Comparison of ENCODE assay signal across 21 mouse cellular contexts in the genomic region with DNA sequence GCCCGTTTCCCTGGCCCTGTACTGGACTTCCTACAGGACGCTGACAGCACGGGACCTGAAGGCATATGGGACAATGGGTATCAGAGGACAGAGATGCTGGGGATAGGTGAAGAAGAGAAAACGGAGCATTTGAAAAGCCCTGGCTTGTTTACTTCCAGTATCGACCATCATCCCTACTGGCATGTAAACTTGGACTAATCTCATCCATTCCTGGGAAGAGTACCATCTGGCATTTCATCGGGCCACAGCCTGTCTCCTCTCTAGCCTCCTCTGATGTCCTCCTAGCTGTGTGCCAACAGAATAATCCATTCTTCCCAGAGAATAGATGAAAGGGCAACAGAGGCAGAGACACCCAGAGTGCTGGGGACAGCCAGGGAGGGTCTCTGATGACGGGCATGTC. TPM values are rescaled to one million over a fixed set of nuclear protein-coding genes. Genes with fewer than 3 reads are reported as not detected.
DNase-seq lines count a peak whose midpoint lies in the region; ATAC-seq and TF ChIP-seq lines count a peak whose summit lies in the region.
"Had no signal": no experiment of that assay in that cellular context is flagged by ENCODE, and none has a peak within 500 bp of the region (broad histone marks: within the 10 kb centered on the region; RNA-seq: fewer than 3 reads in every experiment).

No protein-coding gene starts in this region.

- TF ChIP-seq EP300 in liver, postnatal 0 days (IDR thresholded peaks at IDR 0.05; ENCODE audit: low read depth) = no peak

- no peak for TF ChIP-seq POLR2A in liver, adult 2 months (IDR thresholded peaks at IDR 0.05; ENCODE audit: extremely low read depth, insufficient read depth, low read length)
- 0 out of 2 replicates have a peak, but pooled peaks have one; percentile 21 for TF ChIP-seq POLR2A in cerebellum, adult 2 months (IDR thresholded peaks at IDR 0.05; ENCODE audit: borderline replicate concordance, insufficient read depth, low read length)

- H3K9me3 ChIP-seq in forebrain, embryonic 10.5 days = no peaks in the 10 kb centered on the region
- H3K9me3 ChIP-seq in forebrain, embryonic 13.5 days (replicated peaks) = no peaks in the 10 kb centered on the region
- H3K9me3 ChIP-seq in liver, postnatal 0 days (ENCODE audit: low read length) = no peaks in the 10 kb centered on the region
- H3K9me3 ChIP-seq in hindbrain, embryonic 15.5 days = no peaks in the 10 kb centered on the region
- H3K9me3 ChIP-seq: heart, embryonic 12.5 days; liver, embryonic 15.5 days; midbrain, embryonic 12.5 days; neural tube, embryonic 15.5 days had no signal

- H3K4me3 ChIP-seq in forebrain, embryonic 10.5 days = no peak overlapping the region
- no peak overlapping the region for H3K4me3 ChIP-seq in forebrain, embryonic 13.5 days
- no peak overlapping the region for H3K4me3 ChIP-seq in liver, adult 2 months (ENCODE audit: insufficient read depth, low read depth, low read length)
- no peak overlapping the region for H3K4me3 ChIP-seq in liver, postnatal 0 days (ENCODE audit: low read depth, low read length)
- H3K4me3 ChIP-seq in cerebellum, adult 2 months (replicated peaks; ENCODE audit: insufficient read depth, low read depth, low read length) = no peak overlapping the region
- no peak overlapping the region for H3K4me3 ChIP-seq in hindbrain, embryonic 15.5 days
- H3K4me3 ChIP-seq: heart, embryonic 12.5 days; layer of hippocampus, adult 2 months; liver, embryonic 15.5 days; midbrain, embryonic 12.5 days; myocyte; neural tube, embryonic 15.5 days had no signal

- H3K79me2 ChIP-seq in liver, adult 2 months (ENCODE audit: control insufficient read depth, insufficient read depth, low read length) = no peaks in the 10 kb centered on the region

- H3K27ac ChIP-seq in forebrain, embryonic 10.5 days = peak overlapping the region; percentile 51
- H3K27ac ChIP-seq in forebrain, embryonic 13.5 days = no peak overlapping the region
- no peak overlapping the region for H3K27ac ChIP-seq in liver, adult 2 months (replicated peaks; ENCODE audit: insufficient read depth, low read depth, low read length)
- H3K27ac ChIP-seq in liver, postnatal 0 days (ENCODE audit: low read depth) = no peak overlapping the region
- peak overlapping the region; percentile 88 for H3K27ac ChIP-seq in cerebellum, adult 2 months (ENCODE audit: insufficient read depth, low read length)
- peak overlapping the region; percentile 43; the same call in 1 of the 2 replicates for H3K27ac ChIP-seq in hindbrain, embryonic 15.5 days (replicated peaks)
- H3K27ac ChIP-seq: layer of hippocampus, adult 2 months; liver, embryonic 15.5 days; midbrain, embryonic 12.5 days had no signal

- TF ChIP-seq CTCF in liver, adult 2 months (IDR thresholded peaks at IDR 0.05; ENCODE audit: low read depth, low read length) = no peak
- no peak for TF ChIP-seq CTCF in liver, postnatal 0 days (IDR thresholded peaks at IDR 0.05; ENCODE audit: low read depth)
- TF ChIP-seq CTCF in cerebellum, adult 2 months (IDR thresholded peaks at IDR 0.05; ENCODE audit: borderline replicate concordance, insufficient read depth, low read depth, low read length) = no peak

- peaks cover 58% of the 10 kb centered on the region for H3K4me1 ChIP-seq in forebrain, embryonic 10.5 days
- H3K4me1 ChIP-seq in forebrain, embryonic 13.5 days = peaks cover 72% of the 10 kb centered on the region
- H3K4me1 ChIP-seq in liver, adult 2 months (ENCODE audit: control insufficient read depth, insufficient read depth, low read length) = peaks cover 23% of the 10 kb centered on the region
- H3K4me1 ChIP-seq in liver, postnatal 0 days (ENCODE audit: insufficient read depth) = peaks cover 30% of the 10 kb centered on the region
- peaks cover 44% of the 10 kb centered on the region for H3K4me1 ChIP-seq in cerebellum, adult 2 months (ENCODE audit: control insufficient read depth, insufficient read depth, low read length)
- H3K4me1 ChIP-seq in hindbrain, embryonic 15.5 days (replicated peaks) = peaks cover 73% of the 10 kb centered on the region

- no peaks in the 10 kb centered on the region for H3K36me3 ChIP-seq in forebrain, embryonic 10.5 days (replicated peaks)
- H3K36me3 ChIP-seq in forebrain, embryonic 13.5 days (ENCODE audit: poor library complexity, severe bottlenecking) = no peaks in the 10 kb centered on the region
- no peaks in the 10 kb centered on the region for H3K36me3 ChIP-seq in liver, adult 2 months (ENCODE audit: control insufficient read depth, insufficient read depth, low read length)
- no peaks in the 10 kb centered on the region for H3K36me3 ChIP-seq in liver, postnatal 0 days (replicated peaks; ENCODE audit: insufficient read depth, low read length)
- H3K36me3 ChIP-seq in hindbrain, embryonic 15.5 days = no peaks in the 10 kb centered on the region
- H3K36me3 ChIP-seq: heart, embryonic 12.5 days; liver, embryonic 15.5 days; midbrain, embryonic 12.5 days; neural tube, embryonic 15.5 days had no signal

- DNase-seq in forebrain, embryonic 10.5 days (ENCODE audit: extremely low spot score, low spot score) = no peak
- peak; percentile 68 for DNase-seq in liver, adult 2 months (ENCODE audit: extremely low read depth, low read depth, low spot score)
- DNase-seq in liver, postnatal 0 days = no peak
- DNase-seq in cerebellum, adult 2 months = peak; percentile 72 to 84
- no peak for DNase-seq in lung, adult 18-20 months
- no peak for DNase-seq in urinary bladder, adult 2 months (ENCODE audit: low spot score)
- DNase-seq: adrenal gland, postnatal 14 days; heart, postnatal 36 days; kidney, postnatal 10 days; lung, postnatal 14 days; thymus, postnatal 4 days had no signal

- 81% methylated on average over 7 of the region's 7 CpGs for WGBS in forebrain, embryonic 10.5 days
- WGBS in forebrain, embryonic 13.5 days = 76% methylated on average over 7 of the region's 7 CpGs
- WGBS in liver, adult 2 months = 50% methylated on average over 7 of the region's 7 CpGs
- WGBS in liver, postnatal 0 days (ENCODE audit: insufficient replicate concordance) = 66% methylated on average over 7 of the region's 7 CpGs
- 7% methylated on average over 7 of the region's 7 CpGs for WGBS in cerebellum, adult 2 months
- WGBS in hindbrain, embryonic 15.5 days = 74% methylated on average over 7 of the region's 7 CpGs

- no peak overlapping the region for H3K4me2 ChIP-seq in forebrain, embryonic 13.5 days
- H3K4me2 ChIP-seq in liver, postnatal 0 days (ENCODE audit: low read depth, low read length) = no peak overlapping the region
- H3K4me2 ChIP-seq in hindbrain, embryonic 15.5 days = no peak overlapping the region
- H3K4me2 ChIP-seq: heart, embryonic 12.5 days; liver, embryonic 15.5 days; midbrain, embryonic 12.5 days; neural tube, embryonic 15.5 days had no signal

- no peak overlapping the region for H3K9ac ChIP-seq in forebrain, embryonic 13.5 days
- no peak overlapping the region for H3K9ac ChIP-seq in liver, adult 2 months (ENCODE audit: low read depth, low read length)
- H3K9ac ChIP-seq in liver, postnatal 0 days (replicated peaks) = no peak overlapping the region
- H3K9ac ChIP-seq in hindbrain, embryonic 15.5 days = no peak overlapping the region
- H3K9ac ChIP-seq: heart, embryonic 12.5 days; liver, embryonic 15.5 days; midbrain, embryonic 12.5 days; neural tube, embryonic 15.5 days had no signal

- peaks cover 46% of the 10 kb centered on the region for H3K27me3 ChIP-seq in forebrain, embryonic 10.5 days (ENCODE audit: poor library complexity, severe bottlenecking)
- H3K27me3 ChIP-seq in forebrain, embryonic 13.5 days = no peaks in the 10 kb centered on the region
- no peaks in the 10 kb centered on the region for H3K27me3 ChIP-seq in liver, adult 2 months (ENCODE audit: control insufficient read depth, insufficient read depth, low read length)
- 0 out of 2 replicates have a peak, but pooled peaks cover 2% of the 10 kb centered on the region for H3K27me3 ChIP-seq in liver, postnatal 0 days (ENCODE audit: insufficient read depth, low read length)
- no peaks in the 10 kb centered on the region for H3K27me3 ChIP-seq in cerebellum, adult 2 months (ENCODE audit: control insufficient read depth, insufficient read depth, low read length)
- H3K27me3 ChIP-seq in hindbrain, embryonic 15.5 days = no peaks in the 10 kb centered on the region
- H3K27me3 ChIP-seq: CH12.LX; heart, embryonic 12.5 days; neural tube, embryonic 15.5 days had no signal

- ATAC-seq in forebrain, embryonic 13.5 days = no peak
- no peak for ATAC-seq in liver, postnatal 0 days
- no peak for ATAC-seq in hindbrain, embryonic 15.5 days (ENCODE audit: low FRiP score, low read depth)
- ATAC-seq: intestine, postnatal 0 days had no signal

RNA-seq across cellular contexts. Expression of gene Irf2bpl, which starts 31.0 kb away (rescaled TPM):
- 20.5 and 22.6 TPM in 2 replicates for polyA plus RNA-seq in forebrain, embryonic 10.5 days (2016; fragmentation: Nextera tagmentation; extraction: Ambion mirVana)
- 54.2 and 54.8 TPM in 2 replicates for polyA plus RNA-seq in forebrain, embryonic 13.5 days (2015; fragmentation: Nextera tagmentation; extraction: Ambion mirVana)
- total RNA-seq in liver, adult 2 months (2014; rRNA removed) = 6.8 and 9.3 TPM in 2 replicates
- 10.5 and 10.8 TPM in 2 replicates for polyA plus RNA-seq in liver, adult 2 months (2012; rRNA removed)
- polyA plus RNA-seq in liver, postnatal 0 days (2015; fragmentation: Nextera tagmentation; extraction: Ambion mirVana) = 5.0 and 5.3 TPM in 2 replicates
- 48.6 and 53.9 TPM in 2 replicates for polyA plus RNA-seq in cerebellum, adult 2 months (2012; rRNA removed)
- 72.9 and 87.3 TPM in 2 replicates for polyA plus RNA-seq in hindbrain, embryonic 15.5 days (2015; fragmentation: Nextera tagmentation; extraction: Ambion mirVana)
- polyA plus RNA-seq in urinary bladder, adult 2 months (2012; rRNA removed) = 29.6 and 38.2 TPM in 2 replicates

RNA-seq across cellular contexts. Expression of gene Cipc, which starts 31.2 kb away (rescaled TPM):
- 39.1 and 40.4 TPM in 2 replicates for polyA plus RNA-seq in forebrain, embryonic 10.5 days (2016; fragmentation: Nextera tagmentation; extraction: Ambion mirVana)
- 46.1 and 53.1 TPM in 2 replicates for polyA plus RNA-seq in forebrain, embryonic 13.5 days (2015; fragmentation: Nextera tagmentation; extraction: Ambion mirVana)
- total RNA-seq in liver, adult 2 months (2014; rRNA removed) = 15.7 and 26.4 TPM in 2 replicates
- 28.4 and 36.0 TPM in 2 replicates for polyA plus RNA-seq in liver, adult 2 months (2012; rRNA removed)
- 4.4 and 4.7 TPM in 2 replicates for polyA plus RNA-seq in liver, postnatal 0 days (2015; fragmentation: Nextera tagmentation; extraction: Ambion mirVana)
- polyA plus RNA-seq in cerebellum, adult 2 months (2012; rRNA removed) = 122 and 127 TPM in 2 replicates
- 45.1 and 46.1 TPM in 2 replicates for polyA plus RNA-seq in hindbrain, embryonic 15.5 days (2015; fragmentation: Nextera tagmentation; extraction: Ambion mirVana)
- 46.4 and 52.3 TPM in 2 replicates for polyA plus RNA-seq in urinary bladder, adult 2 months (2012; rRNA removed)

Comparison
In these comparisons a context has a peak if more than half of its experiments do, and no peak if none do; other contexts are left out.
1. DNase-seq: peak in liver, adult 2 months (single experiment) and cerebellum, adult 2 months (2 of 2); none in forebrain, embryonic 10.5 days (single experiment), liver, postnatal 0 days (single experiment), lung, adult 18-20 months (0 of 2) and urinary bladder, adult 2 months (single experiment).
2. H3K27ac ChIP-seq: peak in forebrain, embryonic 10.5 days (single experiment), cerebellum, adult 2 months (single experiment) and hindbrain, embryonic 15.5 days (single experiment); none in forebrain, embryonic 13.5 days (single experiment), liver, adult 2 months (single experiment) and liver, postnatal 0 days (single experiment).